Mouse (Mus musculus): Measurements from ENCODE around the gene Gk5.

The Gk5 gene

DNA sequence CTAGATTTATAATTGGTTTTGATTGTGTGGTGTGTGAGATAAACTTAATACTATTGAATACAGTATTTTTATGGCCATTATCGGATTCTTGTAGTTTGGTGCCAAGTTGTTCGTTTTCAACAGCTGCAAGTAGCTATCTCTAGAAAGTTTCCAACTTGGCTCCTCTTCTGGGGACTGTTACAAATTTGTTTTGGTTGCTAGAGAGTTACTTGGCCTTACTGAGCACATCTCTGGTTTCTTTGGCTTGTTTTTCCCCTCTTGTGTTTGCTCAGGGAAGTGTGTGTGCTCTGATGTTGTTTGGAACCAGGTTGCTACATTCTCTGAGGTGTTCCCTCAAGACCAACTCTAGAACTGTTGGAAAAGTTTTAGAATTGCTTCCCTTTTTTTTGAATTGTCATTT, 104.1 kb downstream of the Gk5 start:
- DNase-seq (ENCODE audit: low spot score): no peak

DNA sequence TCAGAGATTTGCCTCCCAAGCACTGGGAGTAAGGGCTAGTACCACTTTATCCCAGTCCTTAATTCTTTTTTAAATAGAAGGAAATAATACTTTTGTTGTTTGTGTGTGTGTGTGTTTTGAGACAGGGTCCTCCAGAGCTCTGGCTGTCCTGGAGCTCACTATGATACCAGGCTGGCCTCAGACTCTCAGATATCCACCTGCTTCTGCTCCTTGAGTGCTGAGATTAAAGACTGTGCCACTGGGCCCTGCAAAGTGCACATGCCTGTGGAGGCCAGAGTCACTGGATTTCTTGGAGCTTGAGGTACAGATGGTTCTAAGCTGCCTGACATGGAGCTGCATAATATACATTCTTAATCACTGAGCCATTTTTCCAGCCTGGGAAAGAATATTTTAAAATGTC, 109.1 kb downstream of the Gk5 start:
- no peak for DNase-seq (ENCODE audit: low spot score)

DNA sequence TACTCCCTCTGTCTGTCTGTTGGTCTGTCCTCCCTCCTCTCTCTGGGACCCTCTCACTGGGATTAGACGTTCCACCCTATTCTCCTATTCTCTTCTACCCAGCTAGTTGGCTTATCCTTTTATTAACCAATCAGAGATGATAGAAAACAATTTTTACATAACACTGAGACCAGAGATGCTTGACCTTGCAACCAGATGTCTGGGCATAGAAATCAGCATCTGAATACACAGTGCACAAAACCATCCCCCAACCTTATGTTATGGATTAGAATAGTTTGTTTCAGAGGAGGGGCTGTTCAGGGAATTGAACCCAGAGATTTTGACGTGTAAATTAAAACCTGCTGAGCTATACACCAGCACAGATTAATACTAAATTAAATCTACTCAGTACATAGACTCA, 111.1 kb downstream of the Gk5 start:
- DNase-seq (ENCODE audit: low spot score): no peak

Data from retina, embryonic 14.5 days (tissue).